7 mouse cellular contexts compared by ENCODE assay signal in genomic region chr9:21411669-21412550, GRCm38 (mm10). TPM values are rescaled to one million over a fixed set of nuclear protein-coding genes. Genes with fewer than 3 reads are reported as not detected.
DNase-seq lines count a peak whose midpoint lies in the region; ATAC-seq and TF ChIP-seq lines count a peak whose summit lies in the region.

TSS of gene Qtrt1 (plus strand) at chr9:21411837.

- peak within 1 kb of the TSS; percentile 69 for H3K4me3 ChIP-seq in embryonic facial prominence, embryonic 12.5 days
- peak within 1 kb of the TSS; percentile 65 for H3K4me3 ChIP-seq in kidney, adult 2 months (ENCODE audit: insufficient read depth, low read depth, low read length)
- peak within 1 kb of the TSS; percentile 81 for H3K4me3 ChIP-seq in limb, embryonic 12.5 days (replicated peaks)
- H3K4me3 ChIP-seq in midbrain, embryonic 15.5 days: peak within 1 kb of the TSS; percentile 51
- H3K4me3 ChIP-seq in spleen, adult 2 months (ENCODE audit: extremely low read depth, insufficient read depth, insufficient read length): peak within 1 kb of the TSS; percentile 68

- no peaks in the 10 kb centered on the region for H3K27me3 ChIP-seq in embryonic facial prominence, embryonic 12.5 days
- no peaks in the 10 kb centered on the region for H3K27me3 ChIP-seq in kidney, adult 2 months (replicated peaks; ENCODE audit: control insufficient read depth, insufficient read depth, low read length)
- H3K27me3 ChIP-seq in limb, embryonic 12.5 days: no peaks in the 10 kb centered on the region
- no peaks in the 10 kb centered on the region for H3K27me3 ChIP-seq in midbrain, embryonic 15.5 days (replicated peaks)
- H3K27me3 ChIP-seq in spleen, adult 2 months (ENCODE audit: control insufficient read depth, insufficient read depth, low read length): no peaks in the 10 kb centered on the region

- no peak for TF ChIP-seq POLR2A in kidney, adult 2 months (IDR thresholded peaks at IDR 0.05; ENCODE audit: low read depth, low read length)
- peak; percentile 49 for TF ChIP-seq POLR2A in spleen, adult 2 months (IDR thresholded peaks at IDR 0.05; ENCODE audit: low read depth, low read length)

- no peak for TF ChIP-seq CTCF in kidney, adult 2 months (conservative IDR thresholded peaks at IDR 0.05; ENCODE audit: insufficient read depth, insufficient read length, low read depth, low read length)
- TF ChIP-seq CTCF in spleen, adult 2 months (IDR thresholded peaks at IDR 0.05; ENCODE audit: extremely low read depth, insufficient read depth, insufficient read length, insufficient replicate concordance): no peak

- WGBS in embryonic facial prominence, embryonic 12.5 days: 2% methylated on average over 53 of the region's 53 CpGs
- 2% methylated on average over 53 of the region's 53 CpGs for WGBS in kidney, adult 2 months
- 2% methylated on average over 53 of the region's 53 CpGs for WGBS in limb, embryonic 12.5 days
- WGBS in midbrain, embryonic 15.5 days: 2% methylated on average over 53 of the region's 53 CpGs
- 2% methylated on average over 53 of the region's 53 CpGs for WGBS in spleen, adult 2 months

- peaks cover 22% of the 10 kb centered on the region for H3K36me3 ChIP-seq in embryonic facial prominence, embryonic 12.5 days
- no peaks in the 10 kb centered on the region for H3K36me3 ChIP-seq in kidney, adult 2 months (ENCODE audit: control insufficient read depth, insufficient read depth, low read length)
- H3K36me3 ChIP-seq in limb, embryonic 12.5 days: peaks cover 28% of the 10 kb centered on the region
- peaks cover 4% of the 10 kb centered on the region; the same call in 1 of the 2 replicates for H3K36me3 ChIP-seq in midbrain, embryonic 15.5 days (replicated peaks)
- H3K36me3 ChIP-seq in spleen, adult 2 months (ENCODE audit: control insufficient read depth, insufficient read depth, low read length): 0 out of 2 replicates have a peak, but pooled peaks cover 1% of the 10 kb centered on the region

- 0 out of 2 replicates have a peak, but pooled peaks cover 5% of the 10 kb centered on the region for H3K4me1 ChIP-seq in embryonic facial prominence, embryonic 12.5 days
- H3K4me1 ChIP-seq in kidney, adult 2 months (ENCODE audit: control insufficient read depth, insufficient read depth, low read length): peaks cover 8% of the 10 kb centered on the region; the same call in 1 of the 2 replicates
- H3K4me1 ChIP-seq in limb, embryonic 12.5 days (replicated peaks): peaks cover 3% of the 10 kb centered on the region; the same call in 1 of the 2 replicates
- H3K4me1 ChIP-seq in midbrain, embryonic 15.5 days: peaks cover 26% of the 10 kb centered on the region
- H3K4me1 ChIP-seq in spleen, adult 2 months (ENCODE audit: control insufficient read depth, insufficient read depth, insufficient read length): peaks cover 5% of the 10 kb centered on the region; the same call in 1 of the 2 replicates

- peak; percentile 85 for ATAC-seq in embryonic facial prominence, embryonic 12.5 days (ENCODE audit: insufficient number of reproducible peaks, insufficient read depth, low FRiP score, low TSS enrichment)
- peak; percentile 87 for ATAC-seq in limb, embryonic 12.5 days (ENCODE audit: insufficient number of reproducible peaks, insufficient read depth, low FRiP score, low TSS enrichment, low read depth)
- peak; percentile 96 for ATAC-seq in midbrain, embryonic 15.5 days (replicated peaks)

- H3K27ac ChIP-seq in embryonic facial prominence, embryonic 12.5 days: peak within 1 kb of the TSS; percentile 42; the same call in 1 of the 2 replicates
- H3K27ac ChIP-seq in kidney, adult 2 months (ENCODE audit: insufficient read depth, low read depth, low read length): no peak within 1 kb of the TSS
- H3K27ac ChIP-seq in limb, embryonic 12.5 days: peak within 1 kb of the TSS; percentile 59; the same call in 1 of the 2 replicates
- peak within 1 kb of the TSS; percentile 70 for H3K27ac ChIP-seq in midbrain, embryonic 15.5 days
- no peak within 1 kb of the TSS for H3K27ac ChIP-seq in spleen, adult 2 months (ENCODE audit: insufficient read depth, low read length)

- peak within 1 kb of the TSS; percentile 72 for H3K9ac ChIP-seq in embryonic facial prominence, embryonic 12.5 days
- peak within 1 kb of the TSS; percentile 75 for H3K9ac ChIP-seq in limb, embryonic 12.5 days (replicated peaks)
- peak within 1 kb of the TSS; percentile 53 for H3K9ac ChIP-seq in midbrain, embryonic 15.5 days

- peak within 1 kb of the TSS; percentile 92 for H3K4me2 ChIP-seq in embryonic facial prominence, embryonic 12.5 days (replicated peaks)
- peak within 1 kb of the TSS; percentile 91 for H3K4me2 ChIP-seq in limb, embryonic 12.5 days
- peak within 1 kb of the TSS; percentile 88 for H3K4me2 ChIP-seq in midbrain, embryonic 15.5 days

- DNase-seq in adrenal gland, postnatal 25 days: peak; percentile 78
- peak; percentile 83 to 89 for DNase-seq in heart, adult 18-20 months
- DNase-seq in kidney, adult 2 months: peak; percentile 90
- peak; percentile 80 to 84 for DNase-seq in spleen, adult 2 months (ENCODE audit: low read depth in 1 of 2, low spot score in 2 of 2)

- H3K9me3 ChIP-seq in embryonic facial prominence, embryonic 12.5 days: no peaks in the 10 kb centered on the region
- H3K9me3 ChIP-seq in limb, embryonic 12.5 days: no peaks in the 10 kb centered on the region
- no peaks in the 10 kb centered on the region for H3K9me3 ChIP-seq in midbrain, embryonic 15.5 days

RNA-seq across cellular contexts. Expression of gene Qtrt1, which starts in this region (rescaled TPM):
- 17.0 and 25.1 TPM in 2 replicates for total RNA-seq in adrenal gland, postnatal 25 days (2021)
- 48.7 and 50.2 TPM in 2 replicates for polyA plus RNA-seq in embryonic facial prominence, embryonic 12.5 days (2016; fragmentation: Nextera tagmentation; extraction: Ambion mirVana)
- total RNA-seq in heart, adult 18-20 months (2021): 10 to 100 TPM in 1 of 2 experiments, 1 to 10 TPM in 1; 7.7 to 11.3 TPM
- 23.7 and 25.2 TPM in 2 replicates for polyA plus RNA-seq in kidney, adult 2 months (2012; rRNA removed)
- 46.4 and 48.4 TPM in 2 replicates for polyA plus RNA-seq in limb, embryonic 12.5 days (2016; fragmentation: Nextera tagmentation; extraction: Ambion mirVana)
- 59.0 and 59.3 TPM in 2 replicates for polyA plus RNA-seq in midbrain, embryonic 15.5 days (2015; fragmentation: Nextera tagmentation; extraction: Ambion mirVana)
- polyA plus RNA-seq in spleen, adult 2 months (2012; rRNA removed): 38.7 and 63.6 TPM in 2 replicates

Comparison
In these comparisons a context has a peak if more than half of its experiments do, and no peak if none do; other contexts are left out.
1. H3K27ac ChIP-seq: peak in embryonic facial prominence, embryonic 12.5 days (single experiment), limb, embryonic 12.5 days (single experiment) and midbrain, embryonic 15.5 days (single experiment); none in kidney, adult 2 months (single experiment) and spleen, adult 2 months (single experiment).
2. Peak in every context shown above with its lines, with median percentiles within 50 percentile points of each other: DNase-seq, ATAC-seq, H3K4me2 ChIP-seq, H3K4me3 ChIP-seq and H3K9ac ChIP-seq.